Mouse (Mus musculus) central nervous system, embryonic 14 days (tissue): ENCODE measurements around the gene Cdh8. TPM values are rescaled to one million over a fixed set of nuclear protein-coding genes. Genes with fewer than 3 reads are reported as not detected.

ENCODE experiments used
- polyA plus RNA-seq: library from polyadenylated mRNA; depleted of rRNA; stranded (reverse); fragments of >200 nt; gene quantifications from 2 replicates; pipeline ENCODE4 v1.2.3, GENCODE M21; 2012; rRNA removed

The Cdh8 gene
- polyA plus RNA-seq, result 34.1 and 37.2 TPM in 2 replicates

DNA sequence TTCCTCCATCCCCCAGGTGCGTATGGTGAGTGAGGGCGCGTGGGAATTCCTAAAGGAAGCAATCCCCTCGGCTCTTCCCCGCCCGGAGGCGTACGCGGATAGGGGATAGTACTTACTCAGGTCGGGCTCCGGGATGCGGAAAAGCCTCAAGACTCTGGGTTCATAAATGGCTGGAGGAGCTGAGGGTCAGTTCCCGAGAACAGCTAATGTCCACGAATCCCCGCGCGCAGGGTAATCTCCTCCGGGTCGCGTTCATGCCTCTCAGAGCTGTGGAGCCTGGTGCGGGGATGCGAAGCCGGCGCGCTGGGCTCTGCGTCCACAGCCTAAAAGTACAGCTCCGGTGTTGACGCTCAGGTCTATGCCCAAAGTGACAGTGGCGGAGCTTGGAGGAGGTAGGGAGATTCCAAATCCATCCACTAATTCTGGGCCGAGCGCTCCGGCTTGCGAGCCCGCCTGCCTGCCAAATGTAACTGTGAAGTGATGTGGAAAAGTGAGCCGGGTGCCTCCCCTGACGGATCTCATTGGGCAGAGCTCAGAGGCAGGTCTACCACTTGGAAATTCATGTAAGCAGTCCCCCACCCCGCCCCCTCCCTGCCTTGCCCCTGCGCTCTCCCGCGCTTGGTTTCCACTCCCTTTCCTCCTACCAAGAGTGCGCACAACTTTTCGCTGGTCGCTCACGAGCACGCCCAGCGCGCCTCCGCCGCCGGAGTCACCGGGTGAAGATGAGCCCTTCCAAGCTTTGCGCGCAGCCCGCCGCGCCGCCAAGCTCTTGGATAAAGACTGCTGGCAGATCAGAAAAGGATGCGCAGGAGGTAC, at the start of gene Cdh8:
TSS of gene Cdh8 (minus strand) at position 506 of the 816 bp plus-strand sequence.

